Mouse (Mus musculus): Measurements from ENCODE around the gene Slc38a1.

- TF ChIP-seq POLR2A (IDR thresholded peaks at IDR 0.05; ENCODE audit: borderline replicate concordance, control insufficient read depth, low read depth, low read length) (no peak), CTCF (IDR thresholded peaks at IDR 0.05; ENCODE audit: control insufficient read depth, insufficient read depth, low read length) (no peak)
Measured at GRCm38 (mm10) chr15:96678871-96679773, 36.4 kb upstream of the Slc38a1 start.
